Comparison of ENCODE assay signal across 15 mouse cellular contexts in the genomic region with DNA sequence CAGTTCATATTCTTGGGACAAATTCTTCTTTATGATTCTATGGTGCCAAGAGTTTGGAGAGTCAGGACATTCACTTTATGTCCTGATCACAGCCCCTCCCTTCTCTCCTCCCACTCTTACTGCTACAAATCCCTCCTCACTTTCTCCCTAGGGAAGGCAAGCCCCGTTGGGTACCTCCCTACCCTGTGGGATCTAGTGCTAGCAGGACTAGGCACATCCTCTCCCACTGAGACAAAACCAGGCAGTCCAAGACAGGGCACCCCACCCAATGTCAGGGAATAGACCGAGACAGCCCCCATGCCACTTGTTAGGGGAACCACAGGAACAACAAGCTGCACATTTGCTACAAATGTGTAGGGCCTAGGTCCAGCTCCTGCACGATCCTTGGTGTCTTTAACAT.
"Had no signal": no experiment of that assay in that cellular context is flagged by ENCODE, and none has a peak within 500 bp of the region (broad histone marks: within the 10 kb centered on the region; RNA-seq: fewer than 3 reads in every experiment).

No protein-coding gene starts in this region.

- H3K27me3 ChIP-seq: neural tube, embryonic 15.5 days; stomach, embryonic 15.5 days had no signal

- H3K27ac ChIP-seq: neural tube, embryonic 15.5 days; stomach, embryonic 15.5 days; stomach, postnatal 0 days had no signal

- H3K4me2 ChIP-seq: neural tube, embryonic 15.5 days; stomach, embryonic 15.5 days had no signal

- DNase-seq: retina, postnatal 1 day; right cerebral cortex, adult 18-20 months; right cerebral cortex, postnatal 14 days; right cerebral cortex, postnatal 25 days; right cerebral cortex, postnatal 4 days; spleen, adult 18-20 months; thymus, adult 18-20 months; thymus, adult 2 months; thymus, postnatal 14 days; thymus, postnatal 25 days; thymus, postnatal 36 days; thymus, postnatal 4 days had no signal

- H3K9me3 ChIP-seq: neural tube, embryonic 15.5 days; stomach, embryonic 15.5 days had no signal

- H3K4me3 ChIP-seq: neural tube, embryonic 15.5 days; stomach, embryonic 15.5 days had no signal

- H3K9ac ChIP-seq: neural tube, embryonic 15.5 days; stomach, embryonic 15.5 days had no signal
